8 mouse cellular contexts compared by ENCODE assay signal in genomic region chr11:120572752-120573584, GRCm38 (mm10). TPM values are rescaled to one million over a fixed set of nuclear protein-coding genes. Genes with fewer than 3 reads are reported as not detected.
A peak's percentile ranks its signal among the peaks of the same experiment; 100 is the strongest.
DNase-seq lines count a peak whose midpoint lies in the region; ATAC-seq and TF ChIP-seq lines count a peak whose summit lies in the region.

TSS of gene P4hb (minus strand) at chr11:120573253.

- H3K9me3 ChIP-seq in embryonic facial prominence, embryonic 14.5 days (ENCODE audit: control insufficient read depth, low read length) = no peaks in the 10 kb centered on the region
- H3K9me3 ChIP-seq in limb, embryonic 13.5 days = no peaks in the 10 kb centered on the region
- no peaks in the 10 kb centered on the region for H3K9me3 ChIP-seq in midbrain, embryonic 16.5 days (replicated peaks; ENCODE audit: control insufficient read depth, low read length, poor library complexity, severe bottlenecking)

- peaks cover 17% of the 10 kb centered on the region for H3K4me1 ChIP-seq in embryonic facial prominence, embryonic 14.5 days (ENCODE audit: control insufficient read depth, insufficient read depth, low read length)
- H3K4me1 ChIP-seq in heart, adult 2 months (ENCODE audit: control insufficient read depth, insufficient read depth, low read length) = peaks cover 6% of the 10 kb centered on the region
- peaks cover 24% of the 10 kb centered on the region for H3K4me1 ChIP-seq in limb, embryonic 13.5 days
- H3K4me1 ChIP-seq in midbrain, embryonic 16.5 days (ENCODE audit: control insufficient read depth, insufficient read depth, low read length) = peaks cover 19% of the 10 kb centered on the region

- TF ChIP-seq EP300 in heart, adult 2 months (IDR thresholded peaks at IDR 0.05; ENCODE audit: insufficient read depth, low read depth, low read length) = peak; percentile 60; the same call in 1 of the 2 replicates

- no peak for TF ChIP-seq CTCF in heart, adult 2 months (IDR thresholded peaks at IDR 0.05)

- ATAC-seq in embryonic facial prominence, embryonic 14.5 days (ENCODE audit: low read depth) = peak; percentile 96
- peak; percentile 96 for ATAC-seq in limb, embryonic 13.5 days (ENCODE audit: low FRiP score, low read depth)
- peak; percentile 97 for ATAC-seq in midbrain, embryonic 16.5 days

- H3K9ac ChIP-seq in embryonic facial prominence, embryonic 14.5 days (ENCODE audit: low read depth, low read length) = peak within 1 kb of the TSS; percentile 97
- peak within 1 kb of the TSS; percentile 90 for H3K9ac ChIP-seq in heart, adult 2 months (ENCODE audit: low read depth, low read length)
- peak within 1 kb of the TSS; percentile 99 for H3K9ac ChIP-seq in limb, embryonic 13.5 days
- H3K9ac ChIP-seq in midbrain, embryonic 16.5 days (ENCODE audit: low read depth, low read length) = peak within 1 kb of the TSS; percentile 85

- peaks cover 46% of the 10 kb centered on the region for H3K36me3 ChIP-seq in embryonic facial prominence, embryonic 14.5 days (ENCODE audit: control insufficient read depth, insufficient read depth, low read length)
- H3K36me3 ChIP-seq in heart, adult 2 months (ENCODE audit: control insufficient read depth, insufficient read depth, low read length) = no peaks in the 10 kb centered on the region; the same call in 1 of the 2 replicates
- peaks cover 49% of the 10 kb centered on the region for H3K36me3 ChIP-seq in limb, embryonic 13.5 days
- peaks cover 22% of the 10 kb centered on the region for H3K36me3 ChIP-seq in midbrain, embryonic 16.5 days (ENCODE audit: control insufficient read depth, insufficient read depth, low read length)

- peak within 1 kb of the TSS; percentile 83 for H3K4me3 ChIP-seq in embryonic facial prominence, embryonic 14.5 days (ENCODE audit: low read depth, low read length)
- H3K4me3 ChIP-seq in heart, adult 2 months = peak within 1 kb of the TSS; percentile 85
- peak within 1 kb of the TSS; percentile 99 for H3K4me3 ChIP-seq in limb, embryonic 13.5 days
- peak within 1 kb of the TSS; percentile 91 for H3K4me3 ChIP-seq in midbrain, embryonic 16.5 days (ENCODE audit: low read depth, low read length)

- peak within 1 kb of the TSS; percentile 96 for H3K27ac ChIP-seq in embryonic facial prominence, embryonic 14.5 days (replicated peaks; ENCODE audit: low read depth, low read length)
- H3K27ac ChIP-seq in heart, adult 2 months = peak within 1 kb of the TSS; percentile 98
- peak within 1 kb of the TSS; percentile 94 for H3K27ac ChIP-seq in limb, embryonic 13.5 days
- peak within 1 kb of the TSS; percentile 92 for H3K27ac ChIP-seq in midbrain, embryonic 16.5 days (ENCODE audit: low read length)

- peak; percentile 97 for TF ChIP-seq POLR2A in heart, adult 2 months (IDR thresholded peaks at IDR 0.05; ENCODE audit: insufficient read depth, low read depth, low read length)

- 0% methylated on average over 55 of the region's 94 CpGs for WGBS in embryonic facial prominence, embryonic 14.5 days
- under 1% methylated on average over 92 of the region's 94 CpGs for WGBS in heart, adult 2 months
- WGBS in limb, embryonic 13.5 days = under 1% methylated on average over 92 of the region's 94 CpGs
- under 1% methylated on average over 91 of the region's 94 CpGs for WGBS in midbrain, embryonic 16.5 days

- peak within 1 kb of the TSS; percentile 92 for H3K4me2 ChIP-seq in embryonic facial prominence, embryonic 14.5 days (ENCODE audit: low read depth, low read length)
- H3K4me2 ChIP-seq in limb, embryonic 13.5 days (replicated peaks) = peak within 1 kb of the TSS; percentile 95
- peak within 1 kb of the TSS; percentile 97 for H3K4me2 ChIP-seq in midbrain, embryonic 16.5 days (ENCODE audit: low read length)

- intact Hi-C loops in heart, adult 2 months (cut with DNase I) = loop anchor here (1.0 kb wide), 1 partner anchor 8 kb away; the partner anchor contains the start of gene Arhgdia

- H3K27me3 ChIP-seq in embryonic facial prominence, embryonic 14.5 days (replicated peaks; ENCODE audit: control insufficient read depth, insufficient read depth, low read length) = no peaks in the 10 kb centered on the region
- no peaks in the 10 kb centered on the region for H3K27me3 ChIP-seq in heart, adult 2 months (ENCODE audit: control insufficient read depth, insufficient read depth, low read length)
- no peaks in the 10 kb centered on the region for H3K27me3 ChIP-seq in limb, embryonic 13.5 days
- no peaks in the 10 kb centered on the region for H3K27me3 ChIP-seq in midbrain, embryonic 16.5 days (ENCODE audit: control insufficient read depth, insufficient read depth, low read depth, low read length)

- H3K79me2 ChIP-seq in heart, adult 2 months (replicated peaks; ENCODE audit: control insufficient read depth, insufficient read depth, low read length) = peaks cover 1% of the 10 kb centered on the region; the same call in 1 of the 2 replicates

- peak; percentile 100 for DNase-seq in 3T3-L1 (ENCODE audit: low read depth, low spot score)
- peak; percentile 99 to 100 for DNase-seq in adrenal gland, postnatal 4 days (ENCODE audit: low spot score in 2 of 2)
- DNase-seq in embryonic facial prominence, embryonic 14.5 days (ENCODE audit: low spot score) = peak; percentile 100
- peak; percentile 99 to 100 for DNase-seq in heart, adult 2 months
- peak; percentile 100 for DNase-seq in kidney, adult 8-10 months
- DNase-seq in spleen, postnatal 10 days (ENCODE audit: low spot score in 2 of 2) = peak; percentile 98 to 99

RNA-seq across cellular contexts. Expression of gene P4hb, which starts in this region (rescaled TPM):
- total RNA-seq in adrenal gland, postnatal 4 days (2021) = 100 to 1,000 TPM; 531 to 539 TPM
- 996 and 1,037 TPM in 2 replicates for polyA plus RNA-seq in embryonic facial prominence, embryonic 14.5 days (2014; fragmentation: Nextera tagmentation; extraction: Ambion mirVana)
- total RNA-seq in heart, adult 2 months (2021) = 100 to 1,000 TPM; 221 to 246 TPM
- polyA plus RNA-seq in heart, adult 2 months (2012; rRNA removed) = 115 and 174 TPM in 2 replicates
- 775 and 791 TPM in 2 replicates for polyA plus RNA-seq in limb, embryonic 13.5 days (2015; fragmentation: Nextera tagmentation; extraction: Ambion mirVana)
- 233 and 257 TPM in 2 replicates for polyA plus RNA-seq in midbrain, embryonic 16.5 days (2015; fragmentation: Nextera tagmentation; extraction: Ambion mirVana)

Comparison
In these comparisons a context has a peak if more than half of its experiments do, and no peak if none do; other contexts are left out.
1. Peak in every context shown above with its lines: DNase-seq, ATAC-seq, H3K4me3 ChIP-seq and H3K27ac ChIP-seq.